Mouse (Mus musculus): ENCODE data around the gene Gm37240. TPM values are rescaled to one million over a fixed set of nuclear protein-coding genes. Genes with fewer than 3 reads are reported as not detected.

Gm37240 gene
- polyA plus RNA-seq, 1 experiment from 2014 or later: 0.21 TPM

DNA sequence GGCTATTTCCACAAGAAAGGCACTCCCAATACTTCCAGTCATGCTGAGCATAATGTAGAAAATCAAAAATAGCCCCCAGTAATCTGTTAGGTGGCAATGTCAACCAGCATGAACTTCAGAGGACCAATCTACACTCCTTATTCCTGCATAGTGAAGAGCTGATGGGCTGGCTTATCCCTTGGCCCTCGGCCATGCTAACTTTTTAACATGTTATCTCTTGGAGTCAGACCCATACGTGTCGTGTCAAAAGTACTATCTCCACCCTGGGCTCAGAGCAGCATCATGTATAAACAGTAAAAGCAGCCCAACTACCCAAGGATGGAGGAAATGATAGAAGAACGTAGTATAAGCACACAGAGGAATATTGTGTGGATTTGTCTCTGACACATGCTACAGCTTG lies 1416.2 kb downstream of the Gm37240 start:
- Histone ChIP-seq H3K27me3 (peaks cover 13% of the 10 kb centered on the region), H3K4me1 (replicated peaks) (peaks cover 99% of the 10 kb centered on the region), H3K36me3 (peaks cover 73% of the 10 kb centered on the region), H3K27ac (peak overlapping the region; percentile 99), H3K9me3 (replicated peaks) (no peaks in the 10 kb centered on the region), H3K4me3 (replicated peaks) (peak overlapping the region; percentile 45), H3K9ac (peak overlapping the region; percentile 72), H3K4me2 (peak overlapping the region; percentile 97)
- 20% methylated on average over 4 of the region's 4 CpGs for WGBS (ENCODE audit: insufficient replicate concordance)
- DNase-seq: peak; percentile 77
- peak; percentile 97 for ATAC-seq (ENCODE audit: low read depth)

GRCm38 (mm10) chr3:84468111-84468453 lies 1419.2 kb downstream of the Gm37240 start:
- ATAC-seq (ENCODE audit: low read depth) (peak; percentile 32), DNase-seq (no peak)
- Histone ChIP-seq H3K36me3 (peaks cover 72% of the 10 kb centered on the region), H3K4me1 (replicated peaks) (peaks cover 91% of the 10 kb centered on the region), H3K4me3 (replicated peaks) (peak overlapping the region; percentile 31), H3K9me3 (replicated peaks) (no peaks in the 10 kb centered on the region), H3K27ac (peak overlapping the region; percentile 99), H3K9ac (peak overlapping the region; percentile 52), H3K27me3 (peaks cover 8% of the 10 kb centered on the region; the same call in 1 of the 2 replicates), H3K4me2 (peak overlapping the region; percentile 54)
- WGBS (ENCODE audit: insufficient replicate concordance): 8% methylated on average over 4 of the region's 4 CpGs

- WGBS (ENCODE audit: insufficient replicate concordance): 26% methylated on average over 10 of the region's 10 CpGs
- Histone ChIP-seq H3K36me3 (peaks cover 70% of the 10 kb centered on the region), H3K9ac (peak overlapping the region; percentile 52), H3K4me1 (replicated peaks) (peaks cover 90% of the 10 kb centered on the region), H3K27ac (peak overlapping the region; percentile 99), H3K4me3 (replicated peaks) (peak overlapping the region; percentile 31), H3K9me3 (replicated peaks) (no peaks in the 10 kb centered on the region), H3K27me3 (peaks cover 8% of the 10 kb centered on the region; the same call in 1 of the 2 replicates), H3K4me2 (peak overlapping the region; percentile 54)
- no peak for DNase-seq
- no peak for ATAC-seq (ENCODE audit: low read depth)
Measured at GRCm38 (mm10) chr3:84467419-84468110, 1419.8 kb downstream of the Gm37240 start.

- Histone ChIP-seq H3K4me3 (replicated peaks) (peak overlapping the region; percentile 3; the same call in 1 of the 2 replicates), H3K27me3 (peaks cover 8% of the 10 kb centered on the region; the same call in 1 of the 2 replicates), H3K9me3 (replicated peaks) (no peaks in the 10 kb centered on the region), H3K4me1 (replicated peaks) (peaks cover 90% of the 10 kb centered on the region), H3K4me2 (peak overlapping the region; percentile 50), H3K36me3 (peaks cover 71% of the 10 kb centered on the region), H3K27ac (peak overlapping the region; percentile 99), H3K9ac (peak overlapping the region; percentile 56)
- DNase-seq (no peak), ATAC-seq (ENCODE audit: low read depth) (peak; percentile 42; the same call in 1 of the 2 replicates)
- WGBS (ENCODE audit: insufficient replicate concordance): 15% methylated on average over 6 of the region's 6 CpGs
Measured at GRCm38 (mm10) chr3:84465822-84466500, 1421.4 kb downstream of the Gm37240 start.

GRCm38 (mm10) chr3:84461687-84462086 lies 1425.6 kb downstream of the Gm37240 start:
- Histone ChIP-seq H3K36me3 (peaks cover 71% of the 10 kb centered on the region), H3K4me1 (replicated peaks) (peaks cover 89% of the 10 kb centered on the region), H3K4me2 (peak overlapping the region; percentile 71), H3K4me3 (replicated peaks) (no peak overlapping the region), H3K27ac (peak overlapping the region; percentile 99), H3K9me3 (replicated peaks) (no peaks in the 10 kb centered on the region), H3K27me3 (0 out of 2 replicates have a peak, but pooled peaks cover 4% of the 10 kb centered on the region), H3K9ac (peak overlapping the region; percentile 78)
- 48% methylated on average over 3 of the region's 4 CpGs for WGBS (ENCODE audit: insufficient replicate concordance)
- ATAC-seq (ENCODE audit: low read depth): peak; percentile 70
- DNase-seq: no peak

DNA sequence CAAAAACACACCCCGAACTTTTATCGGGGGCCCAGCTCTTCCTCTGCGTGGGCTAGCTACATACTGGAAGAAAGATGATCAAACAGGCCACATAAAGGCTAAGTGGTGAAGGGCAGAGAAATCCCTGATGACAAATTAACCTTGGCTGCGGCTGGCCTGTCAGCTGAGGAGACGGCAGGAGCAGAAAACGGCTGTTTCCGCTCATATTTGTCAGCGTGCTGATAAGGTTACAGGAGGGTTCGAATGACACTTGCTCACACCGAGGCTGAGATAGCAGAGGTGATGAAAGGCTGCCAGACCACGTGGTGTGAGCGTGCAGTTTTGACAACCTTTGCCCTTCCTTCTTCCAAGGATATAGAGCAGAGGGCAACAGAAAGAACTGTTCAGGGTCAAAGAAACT lies 1426.4 kb downstream of the Gm37240 start:
- DNase-seq: peak; percentile 67
- peak overlapping the region; percentile 71 for H3K4me2 ChIP-seq
- no peaks in the 10 kb centered on the region for H3K9me3 ChIP-seq (replicated peaks)
- H3K27ac ChIP-seq: peak overlapping the region; percentile 99
- H3K4me1 ChIP-seq (replicated peaks): peaks cover 89% of the 10 kb centered on the region
- 1% methylated on average over 12 of the region's 12 CpGs for WGBS (ENCODE audit: insufficient replicate concordance)
- peak; percentile 87 for ATAC-seq (ENCODE audit: low read depth)
- H3K9ac ChIP-seq: peak overlapping the region; percentile 78
- 0 out of 2 replicates have a peak, but pooled peaks cover 4% of the 10 kb centered on the region for H3K27me3 ChIP-seq
- H3K36me3 ChIP-seq: peaks cover 79% of the 10 kb centered on the region
- peak overlapping the region; percentile 44 for H3K4me3 ChIP-seq (replicated peaks)

DNA sequence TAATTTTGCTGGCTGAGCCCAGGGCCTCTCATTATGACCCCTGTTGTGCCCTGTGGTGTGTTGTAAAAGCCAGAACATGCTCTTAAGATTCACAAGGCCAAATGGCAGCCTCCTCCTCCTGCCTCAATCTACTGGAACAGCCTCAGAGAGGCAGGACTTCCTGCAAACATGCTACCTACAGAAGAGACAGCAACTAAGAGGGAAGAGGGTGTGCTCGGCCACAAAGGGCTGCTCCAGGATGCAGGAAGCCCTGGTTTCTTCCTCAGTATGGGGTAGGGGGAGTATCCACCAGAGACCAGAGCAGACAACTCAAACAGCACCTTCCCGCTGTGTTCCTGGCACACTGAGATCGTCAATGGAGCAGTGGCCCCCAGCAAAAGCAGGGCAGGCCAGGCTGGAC lies 1426.8 kb downstream of the Gm37240 start:
- Histone ChIP-seq H3K36me3 (peaks cover 79% of the 10 kb centered on the region), H3K4me2 (peak overlapping the region; percentile 71), H3K4me1 (replicated peaks) (peaks cover 88% of the 10 kb centered on the region), H3K4me3 (replicated peaks) (peak overlapping the region; percentile 44), H3K9ac (peak overlapping the region; percentile 78), H3K27ac (peak overlapping the region; percentile 99), H3K9me3 (replicated peaks) (no peaks in the 10 kb centered on the region), H3K27me3 (0 out of 2 replicates have a peak, but pooled peaks cover 4% of the 10 kb centered on the region)
- WGBS (ENCODE audit: insufficient replicate concordance): 3% methylated on average over 3 of the region's 3 CpGs
- no peak for ATAC-seq (ENCODE audit: low read depth)
- no peak for DNase-seq

DNA sequence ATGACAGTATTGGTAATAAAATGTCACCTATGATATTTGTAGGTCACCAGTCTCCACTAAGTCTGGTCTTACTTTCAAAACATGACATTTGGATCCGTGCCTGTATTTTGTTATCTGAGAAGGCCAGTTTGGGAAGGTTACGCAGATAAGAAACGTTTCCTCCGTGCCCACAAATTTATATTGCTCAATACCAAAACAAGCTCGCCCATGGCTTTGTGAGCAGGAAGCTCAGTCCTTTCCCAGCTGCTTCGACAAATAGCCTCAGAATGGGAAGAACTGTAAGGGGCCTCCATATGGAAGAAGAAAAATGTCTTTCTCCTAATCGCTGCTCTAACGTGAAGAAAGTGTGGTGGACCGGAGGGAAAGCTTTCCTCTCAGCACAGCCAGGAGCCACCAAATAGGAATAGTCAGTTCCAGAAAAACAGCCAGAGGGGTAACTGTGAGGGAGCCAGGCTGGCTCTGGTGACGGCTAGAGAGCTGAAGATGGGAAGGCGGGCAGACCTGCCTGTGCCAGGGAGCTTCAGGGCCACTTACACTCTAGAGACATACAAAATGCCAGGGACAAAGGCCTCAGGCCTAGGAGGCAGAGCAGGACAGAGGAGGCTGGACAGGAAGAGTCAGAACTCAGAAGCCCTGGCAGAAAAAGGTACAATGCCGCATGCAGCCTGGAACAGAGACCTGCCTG lies 1431.4 kb downstream of the Gm37240 start:
- Histone ChIP-seq H3K4me2 (peak overlapping the region; percentile 69), H3K9me3 (replicated peaks) (no peaks in the 10 kb centered on the region), H3K27ac (peak overlapping the region; percentile 99), H3K4me3 (replicated peaks) (peak overlapping the region; percentile 42), H3K9ac (peak overlapping the region; percentile 80), H3K4me1 (replicated peaks) (peaks cover 80% of the 10 kb centered on the region), H3K27me3 (no peaks in the 10 kb centered on the region), H3K36me3 (peaks cover 85% of the 10 kb centered on the region)
- peak; percentile 80 for ATAC-seq (ENCODE audit: low read depth)
- WGBS (ENCODE audit: insufficient replicate concordance): 17% methylated on average over 12 of the region's 12 CpGs
- peak; percentile 72 for DNase-seq

DNA sequence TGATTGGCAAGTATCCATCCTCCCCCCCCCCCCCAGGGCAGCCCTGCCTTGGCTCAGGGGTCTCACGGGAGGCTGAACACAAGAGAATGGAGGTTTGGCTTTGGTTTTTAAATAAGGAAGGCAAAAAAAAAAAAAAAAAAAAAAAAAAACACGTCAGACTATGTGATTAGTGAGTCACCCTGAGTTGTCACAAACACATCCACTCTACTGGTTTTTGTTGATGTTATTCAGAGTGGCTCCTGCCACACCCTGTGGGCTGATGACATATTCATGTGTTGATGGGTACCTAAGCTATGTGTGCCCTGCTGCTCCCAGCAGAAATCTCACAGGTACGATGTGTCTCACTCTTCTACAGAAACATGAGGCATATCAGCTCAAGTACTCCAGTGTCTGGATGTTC lies 1436.7 kb downstream of the Gm37240 start:
- no peak overlapping the region for H3K4me2 ChIP-seq
- H3K36me3 ChIP-seq: peaks cover 93% of the 10 kb centered on the region
- ATAC-seq (ENCODE audit: low read depth): 0 out of 2 replicates have a peak, but pooled peaks have one; percentile 28
- H3K4me3 ChIP-seq (replicated peaks): no peak overlapping the region
- WGBS (ENCODE audit: insufficient replicate concordance): 58% methylated on average over 3 of the region's 3 CpGs
- no peak overlapping the region; the same call in 1 of the 2 replicates for H3K9ac ChIP-seq
- H3K27me3 ChIP-seq: peaks cover 20% of the 10 kb centered on the region
- H3K27ac ChIP-seq: 0 out of 2 replicates have a peak overlapping the region, but pooled peaks have one; percentile 10
- H3K4me1 ChIP-seq (replicated peaks): peaks cover 47% of the 10 kb centered on the region
- no peak for DNase-seq
- no peaks in the 10 kb centered on the region for H3K9me3 ChIP-seq (replicated peaks)

DNA sequence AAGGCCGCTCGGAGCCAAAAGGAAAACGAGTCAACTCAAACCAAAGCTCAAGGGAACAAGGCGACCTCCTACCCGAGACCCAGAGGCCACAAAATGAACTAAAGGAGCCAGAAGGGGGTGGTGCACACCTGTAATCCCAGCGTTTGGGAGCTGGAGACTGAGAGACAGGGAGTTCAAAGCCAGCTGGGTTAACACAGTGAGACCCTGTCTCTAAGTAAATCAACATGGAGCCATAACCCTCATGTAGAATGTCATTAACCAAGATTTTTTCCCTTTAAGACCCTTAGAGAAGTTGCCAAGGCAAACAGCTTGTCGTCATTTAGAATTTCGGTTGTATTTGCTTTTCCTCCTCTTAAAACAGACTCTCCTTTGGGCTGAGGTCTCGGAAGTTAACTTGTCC lies 1438.3 kb downstream of the Gm37240 start:
- Histone ChIP-seq H3K27ac (no peak overlapping the region), H3K9ac (no peak overlapping the region), H3K4me3 (replicated peaks) (no peak overlapping the region), H3K27me3 (peaks cover 36% of the 10 kb centered on the region), H3K4me2 (no peak overlapping the region), H3K36me3 (peaks cover 97% of the 10 kb centered on the region), H3K4me1 (replicated peaks) (peaks cover 37% of the 10 kb centered on the region), H3K9me3 (replicated peaks) (no peaks in the 10 kb centered on the region)
- ATAC-seq (ENCODE audit: low read depth): no peak
- 77% methylated on average over 9 of the region's 9 CpGs for WGBS (ENCODE audit: insufficient replicate concordance)
- DNase-seq: no peak

GRCm38 (mm10) chr3:84447803-84448202 lies 1439.5 kb downstream of the Gm37240 start:
- Histone ChIP-seq H3K4me3 (replicated peaks) (no peak overlapping the region), H3K36me3 (peaks cover 96% of the 10 kb centered on the region), H3K27ac (no peak overlapping the region), H3K9me3 (replicated peaks) (no peaks in the 10 kb centered on the region), H3K4me2 (no peak overlapping the region), H3K27me3 (peaks cover 46% of the 10 kb centered on the region), H3K4me1 (replicated peaks) (peaks cover 37% of the 10 kb centered on the region), H3K9ac (no peak overlapping the region)
- no peak for ATAC-seq (ENCODE audit: low read depth)
- DNase-seq: no peak
- 79% methylated on average over 5 of the region's 5 CpGs for WGBS (ENCODE audit: insufficient replicate concordance)

Data from liver, embryonic 13.5 days (tissue).